Mouse (Mus musculus) intestine, embryonic 14.5 days (tissue): ENCODE measurements around the gene Uso1. TPM values are rescaled to one million over a fixed set of nuclear protein-coding genes. Genes with fewer than 3 reads are reported as not detected.

Source experiments
- ATAC-seq: fragments of 200-750 bp; cut with Nextera tagmentation; replicated peaks from 2 replicates; pipeline ENCODE4 v1.8.0; 2017; ENCODE audit warnings: low read depth, moderate number of reproducible peaks, moderate TSS enrichment, moderate library complexity; ENCODE audit not compliant: low FRiP score, low TSS enrichment
- DNase-seq: peaks from one replicate; pipeline ENCODE4 v3.0.0-alpha.2; 2018; ENCODE audit warnings: low spot score
- H3K27ac ChIP-seq: fragments of 300-500 bp; sonication (generic); 2 replicates; pipeline ENCODE4 v1.5.1; 2014; ENCODE audit warnings: low read depth, mild to moderate bottlenecking, control low read depth
- H3K27me3 ChIP-seq: fragments of 300-500 bp; sonication (generic); replicated peaks from 2 replicates; pipeline ENCODE4 v1.6.1; 2014; ENCODE audit warnings: low read length, control low read depth; ENCODE audit not compliant: control insufficient read depth, insufficient read depth
- H3K36me3 ChIP-seq: fragments of 300-500 bp; sonication (generic); 2 replicates; pipeline ENCODE4 v1.6.1; 2014; ENCODE audit warnings: low read length, control low read depth; ENCODE audit not compliant: control insufficient read depth, insufficient read depth
- H3K4me1 ChIP-seq: fragments of 300-500 bp; sonication (generic); replicated peaks from 2 replicates; pipeline ENCODE4 v1.6.1; 2014; ENCODE audit warnings: low read length, control low read depth, mixed read lengths; ENCODE audit not compliant: control insufficient read depth, insufficient read depth
- H3K4me2 ChIP-seq: fragments of 300-500 bp; sonication (generic); 2 replicates; pipeline ENCODE4 v1.6.1; 2014; ENCODE audit warnings: low read length
- H3K4me3 ChIP-seq: fragments of 300-500 bp; sonication (generic); 2 replicates; pipeline ENCODE4 v1.5.1; 2014; ENCODE audit warnings: low read depth, low read length, control low read depth, mixed read lengths
- H3K9ac ChIP-seq: fragments of 300-500 bp; sonication (generic); 2 replicates; pipeline ENCODE4 v1.6.1; 2014; ENCODE audit warnings: mild to moderate bottlenecking, low read length
- H3K9me3 ChIP-seq: fragments of 300-500 bp; sonication (generic); 2 replicates; pipeline ENCODE4 v1.6.1; 2016; ENCODE audit warnings: low read length, control low read depth; ENCODE audit not compliant: control insufficient read depth
- WGBS: fragments of 180-500 bp; shearing (Covaris S2); extraction: QIAGEN DNeasy Blood & Tissue Kit; methylation state at CpG from one replicate; pipeline ENCODE4 v1.1.7; 2014; 5-methylcytosine and 5-hydroxymethylcytosine counted together
- polyA plus RNA-seq: library from polyadenylated mRNA; unstranded; fragments of >200 nt; fragmentation: Nextera tagmentation; extraction: Ambion mirVana; gene quantifications from 2 replicates; pipeline ENCODE4 v1.2.1, GENCODE M21; 2014

The Uso1 gene
- polyA plus RNA-seq, 1 experiment from 2014 or later, result 30.8 TPM

GRCm38 (mm10) chr5:92229514-92229913 is 91.8 kb downstream of the Uso1 start:
- H3K4me3 ChIP-seq, result no peak overlapping the region
- no peak overlapping the region for H3K9ac ChIP-seq
- H3K9me3 ChIP-seq, result no peaks in the 10 kb centered on the region
- H3K4me1 ChIP-seq, result no peaks in the 10 kb centered on the region
- ATAC-seq (no peak), DNase-seq (no peak)
- H3K36me3 ChIP-seq, result no peaks in the 10 kb centered on the region
- H3K4me2 ChIP-seq, result no peak overlapping the region
- H3K27ac ChIP-seq, result no peak overlapping the region
- H3K27me3 ChIP-seq, result no peaks in the 10 kb centered on the region
- WGBS, result 95% methylated on average over 3 of the region's 3 CpGs

- Histone ChIP-seq H3K27ac (no peak overlapping the region), H3K27me3 (no peaks in the 10 kb centered on the region), H3K4me1 (no peaks in the 10 kb centered on the region), H3K9me3 (no peaks in the 10 kb centered on the region), H3K9ac (no peak overlapping the region), H3K4me2 (no peak overlapping the region), H3K4me3 (no peak overlapping the region), H3K36me3 (no peaks in the 10 kb centered on the region)
- DNase-seq (no peak), ATAC-seq (no peak)
- 80% methylated on average over 11 of the region's 11 CpGs for WGBS
Observed at GRCm38 (mm10) chr5:92230306-92230705, 92.6 kb downstream of the Uso1 start.

- no peaks in the 10 kb centered on the region for H3K4me1 ChIP-seq
- H3K27ac ChIP-seq, result no peak overlapping the region
- DNase-seq (no peak), ATAC-seq (no peak)
- 84% methylated on average over 10 of the region's 10 CpGs for WGBS
- no peaks in the 10 kb centered on the region for H3K9me3 ChIP-seq
- H3K36me3 ChIP-seq, result no peaks in the 10 kb centered on the region
- no peak overlapping the region for H3K4me3 ChIP-seq
- H3K9ac ChIP-seq, result no peak overlapping the region
- no peak overlapping the region for H3K4me2 ChIP-seq
- no peaks in the 10 kb centered on the region for H3K27me3 ChIP-seq
Observed at GRCm38 (mm10) chr5:92231836-92232235, 94.1 kb downstream of the Uso1 start.

GRCm38 (mm10) chr5:92233366-92233765 is 95.6 kb downstream of the Uso1 start:
- 83% methylated on average over 4 of the region's 4 CpGs for WGBS
- Histone ChIP-seq H3K4me1 (no peaks in the 10 kb centered on the region), H3K4me2 (no peak overlapping the region), H3K36me3 (no peaks in the 10 kb centered on the region), H3K4me3 (no peak overlapping the region), H3K27me3 (no peaks in the 10 kb centered on the region), H3K9me3 (no peaks in the 10 kb centered on the region), H3K9ac (no peak overlapping the region), H3K27ac (no peak overlapping the region)
- no peak for ATAC-seq
- DNase-seq, result no peak

- H3K9ac ChIP-seq, result no peak overlapping the region
- no peaks in the 10 kb centered on the region for H3K36me3 ChIP-seq
- H3K4me1 ChIP-seq, result no peaks in the 10 kb centered on the region
- peak overlapping the region; percentile 24; the same call in 1 of the 2 replicates for H3K4me3 ChIP-seq
- peak overlapping the region; percentile 28 for H3K4me2 ChIP-seq
- ATAC-seq (peak; percentile 91), DNase-seq (no peak)
- H3K27ac ChIP-seq, result peak overlapping the region; percentile 62
- 26% methylated on average over 5 of the region's 5 CpGs for WGBS
- no peaks in the 10 kb centered on the region for H3K9me3 ChIP-seq
- H3K27me3 ChIP-seq, result no peaks in the 10 kb centered on the region
Observed at GRCm38 (mm10) chr5:92234939-92235557, 97.3 kb downstream of the Uso1 start.

GRCm38 (mm10) chr5:92239333-92240232 is 101.8 kb downstream of the Uso1 start:
- H3K9me3 ChIP-seq, result no peaks in the 10 kb centered on the region
- H3K36me3 ChIP-seq, result 0 out of 2 replicates have a peak, but pooled peaks cover 2% of the 10 kb centered on the region
- peak; percentile 78 for DNase-seq
- no peaks in the 10 kb centered on the region for H3K4me1 ChIP-seq
- WGBS, result 47% methylated on average over 29 of the region's 29 CpGs
- H3K27ac ChIP-seq, result no peak overlapping the region
- no peak overlapping the region for H3K4me3 ChIP-seq
- H3K27me3 ChIP-seq, result no peaks in the 10 kb centered on the region
- H3K9ac ChIP-seq, result no peak overlapping the region
- ATAC-seq, result 0 out of 2 replicates have a peak, but pooled peaks have one; percentile 22
- H3K4me2 ChIP-seq, result peak overlapping the region; percentile 29; the same call in 1 of the 2 replicates

GRCm38 (mm10) chr5:92240769-92241168 is 103.0 kb downstream of the Uso1 start:
- WGBS, result 95% methylated on average over 12 of the region's 12 CpGs

GRCm38 (mm10) chr5:92244900-92245299 is 107.2 kb downstream of the Uso1 start:
- no peak for DNase-seq
- Histone ChIP-seq H3K27ac (no peak overlapping the region), H3K4me2 (no peak overlapping the region), H3K36me3 (0 out of 2 replicates have a peak, but pooled peaks cover 2% of the 10 kb centered on the region), H3K27me3 (no peaks in the 10 kb centered on the region), H3K4me3 (no peak overlapping the region), H3K4me1 (no peaks in the 10 kb centered on the region), H3K9ac (no peak overlapping the region), H3K9me3 (0 out of 2 replicates have a peak, but pooled peaks cover 9% of the 10 kb centered on the region)
- no peak for ATAC-seq
- WGBS, result 92% methylated on average over 2 of the region's 2 CpGs

More at GRCm38 (mm10) chr5:92240769-92241168, 103.0 kb downstream of the Uso1 start:
- Histone ChIP-seq H3K27me3 (no peaks in the 10 kb centered on the region), H3K9me3 (no peaks in the 10 kb centered on the region), H3K27ac (no peak overlapping the region), H3K4me3 (no peak overlapping the region), H3K4me1 (no peaks in the 10 kb centered on the region), H3K36me3 (0 out of 2 replicates have a peak, but pooled peaks cover 2% of the 10 kb centered on the region), H3K9ac (no peak overlapping the region), H3K4me2 (no peak overlapping the region)
- DNase-seq (no peak), ATAC-seq (no peak)
